Mouse (Mus musculus): ENCODE data around the gene Zfp784.
A peak's percentile ranks its signal among the peaks of the same experiment; 100 is the strongest.
"Not testable (repeated sequence)": the region's sequence is repeated elsewhere in the genome, so short reads cannot be mapped to it uniquely, and the experiment has no call there.

Zfp784 gene

DNA sequence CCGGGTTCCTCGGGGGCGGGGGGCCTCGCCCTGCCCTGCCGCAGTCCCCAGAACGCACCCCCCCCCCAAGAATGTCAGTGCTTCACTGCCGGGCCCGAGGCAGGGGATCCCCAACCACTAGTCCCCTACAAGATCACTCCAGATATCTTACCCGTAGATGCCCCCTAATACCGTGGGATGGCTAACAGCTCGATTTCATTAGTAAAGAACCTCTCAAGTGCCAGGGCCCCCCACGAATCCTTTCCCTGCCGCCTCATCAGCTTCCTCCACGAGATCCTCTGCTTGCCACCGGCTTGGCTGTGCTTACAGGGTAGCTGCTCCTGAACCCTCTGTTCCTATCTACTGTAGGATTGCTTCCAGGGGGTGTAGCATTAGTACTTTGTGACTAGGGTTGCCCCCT, 17.6 kb downstream of the Zfp784 start:
- DNase-seq (ENCODE audit: inconsistent ontology term), result no peak

GRCm38 (mm10) chr7:5020000-5020681, 18.1 kb downstream of the Zfp784 start, which contains the start of the genes Zfp865 and Ccdc106:
Gene Zfp865 (plus strand): TSS chr7:5020376.
Gene Ccdc106 (plus strand): TSS chr7:5020553.
- peak; percentile 99 for DNase-seq (ENCODE audit: inconsistent ontology term)

- DNase-seq (ENCODE audit: inconsistent ontology term), result peak; percentile 5
These were observed 18.7 kb downstream of the Zfp784 start for GRCm38 (mm10) chr7:5019576-5019975.

GRCm38 (mm10) chr7:5017931-5018330, 20.3 kb downstream of the Zfp784 start:
- no peak for DNase-seq (ENCODE audit: inconsistent ontology term)

DNA sequence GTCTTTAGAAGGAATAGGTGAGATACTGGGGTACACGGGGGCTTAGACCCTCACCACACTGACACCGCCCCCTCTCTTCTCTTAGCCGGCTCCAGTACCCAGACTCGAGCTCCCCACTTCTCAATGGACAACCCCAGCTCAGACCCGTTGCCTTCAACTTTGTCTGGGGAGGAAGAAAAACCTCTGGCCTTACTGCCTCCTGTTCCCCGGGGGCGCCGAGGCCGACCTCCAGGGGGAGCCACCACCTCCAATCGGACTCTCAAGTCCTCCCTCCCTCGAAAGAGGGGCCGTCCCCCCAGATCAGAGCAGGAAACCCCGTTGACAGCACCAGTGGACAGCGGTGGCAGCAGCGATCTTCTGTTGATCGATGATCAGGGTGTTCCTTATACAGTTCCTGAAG, 20.9 kb downstream of the Zfp784 start:
- DNase-seq (ENCODE audit: inconsistent ontology term), result no peak

DNA sequence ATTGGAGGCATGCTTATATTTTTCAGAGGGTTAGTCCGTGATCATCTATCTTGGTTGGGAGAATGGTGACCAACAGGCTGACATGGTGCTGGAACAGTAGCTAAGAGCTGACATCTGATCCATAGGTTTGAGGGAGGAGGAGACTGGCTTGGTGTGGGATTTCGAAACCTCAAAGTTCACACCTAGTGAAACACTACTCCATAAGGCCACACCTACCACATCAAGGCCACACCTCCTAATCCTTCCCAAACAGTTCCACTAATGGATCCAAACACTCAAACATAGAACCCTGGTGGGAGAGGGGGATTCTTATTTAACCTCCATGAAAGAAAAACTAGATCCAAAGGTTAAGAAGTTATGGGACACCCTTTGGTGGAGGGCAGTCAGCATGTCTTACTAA, 21.3 kb downstream of the Zfp784 start:
- no peak for DNase-seq (ENCODE audit: inconsistent ontology term)

DNA sequence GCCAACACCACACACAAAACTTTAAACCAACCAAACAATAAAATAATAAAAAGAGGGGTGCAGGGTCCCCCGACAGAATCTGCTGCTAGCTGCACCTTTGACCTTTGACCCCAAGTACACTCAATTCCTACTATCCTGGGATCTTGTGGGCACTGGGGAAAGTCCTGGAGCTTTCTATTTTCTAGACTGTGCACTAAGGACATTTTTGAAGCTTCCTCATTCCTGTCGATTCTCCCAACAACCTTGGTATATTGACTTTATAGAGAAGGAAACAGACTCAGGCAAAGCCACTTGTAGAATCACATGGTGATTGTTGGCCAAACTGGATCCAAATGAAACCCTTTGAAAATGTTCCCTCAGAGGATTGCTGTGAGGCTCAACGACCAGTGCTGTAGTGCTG, 22.2 kb downstream of the Zfp784 start:
- DNase-seq (ENCODE audit: inconsistent ontology term), result no peak

DNA sequence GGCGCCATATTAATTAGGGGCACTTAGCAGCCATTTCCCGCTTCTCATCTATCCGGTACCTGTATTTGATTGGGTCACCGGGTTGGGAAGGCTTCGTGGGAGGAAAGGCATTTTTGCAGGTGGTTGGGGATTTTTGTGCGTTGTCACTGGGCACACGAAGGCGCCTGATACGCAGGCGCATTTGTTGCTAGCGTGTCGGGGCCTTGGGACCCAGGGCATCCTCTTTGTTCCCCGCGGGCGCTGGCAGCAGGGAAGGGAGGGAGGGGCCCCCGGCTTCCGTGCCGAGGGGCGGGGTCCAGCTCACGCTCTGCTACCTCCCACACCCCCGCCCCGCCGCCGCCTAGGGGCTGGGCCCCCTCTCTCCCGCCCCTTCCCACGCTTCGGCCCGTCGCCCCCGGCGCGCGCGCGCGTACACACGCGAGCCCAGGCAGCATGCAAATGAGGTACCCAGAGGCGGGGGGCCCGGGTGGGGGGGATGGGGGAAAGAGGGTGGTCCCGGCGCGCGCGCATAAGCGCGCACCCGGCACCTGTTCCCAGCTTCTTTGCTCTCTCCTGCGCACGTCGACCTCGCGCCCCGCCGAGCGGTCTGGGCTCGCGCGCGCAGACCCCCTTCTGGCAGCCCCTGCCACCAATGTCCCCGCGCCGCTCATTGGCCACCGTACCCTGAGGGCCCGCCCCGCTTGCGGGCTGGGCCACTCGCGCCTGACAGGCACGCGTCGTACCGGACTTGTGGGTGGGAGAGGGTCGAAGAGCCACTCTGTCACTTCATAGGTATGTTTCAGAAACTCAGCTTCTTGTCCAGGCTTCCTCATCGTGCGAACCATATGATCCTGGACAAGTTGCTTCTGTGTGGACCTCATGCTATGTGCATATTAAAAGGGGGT, 22.9 kb downstream of the Zfp784 start, which contains the start of gene Gm44973:
Gene Gm44973 (plus strand): TSS at position 379 of the 884 bp plus-strand sequence.
- DNase-seq (ENCODE audit: inconsistent ontology term), result peak; percentile 98

- DNase-seq (ENCODE audit: inconsistent ontology term), result peak; percentile 100
These were observed 23.8 kb downstream of the Zfp784 start, which contains the start of the genes Zfp524 and Fiz1 for GRCm38 (mm10) chr7:5014251-5015117. Gene Zfp524 (plus strand): TSS chr7:5014415. Gene Fiz1 (minus strand): TSS chr7:5014697.

DNA sequence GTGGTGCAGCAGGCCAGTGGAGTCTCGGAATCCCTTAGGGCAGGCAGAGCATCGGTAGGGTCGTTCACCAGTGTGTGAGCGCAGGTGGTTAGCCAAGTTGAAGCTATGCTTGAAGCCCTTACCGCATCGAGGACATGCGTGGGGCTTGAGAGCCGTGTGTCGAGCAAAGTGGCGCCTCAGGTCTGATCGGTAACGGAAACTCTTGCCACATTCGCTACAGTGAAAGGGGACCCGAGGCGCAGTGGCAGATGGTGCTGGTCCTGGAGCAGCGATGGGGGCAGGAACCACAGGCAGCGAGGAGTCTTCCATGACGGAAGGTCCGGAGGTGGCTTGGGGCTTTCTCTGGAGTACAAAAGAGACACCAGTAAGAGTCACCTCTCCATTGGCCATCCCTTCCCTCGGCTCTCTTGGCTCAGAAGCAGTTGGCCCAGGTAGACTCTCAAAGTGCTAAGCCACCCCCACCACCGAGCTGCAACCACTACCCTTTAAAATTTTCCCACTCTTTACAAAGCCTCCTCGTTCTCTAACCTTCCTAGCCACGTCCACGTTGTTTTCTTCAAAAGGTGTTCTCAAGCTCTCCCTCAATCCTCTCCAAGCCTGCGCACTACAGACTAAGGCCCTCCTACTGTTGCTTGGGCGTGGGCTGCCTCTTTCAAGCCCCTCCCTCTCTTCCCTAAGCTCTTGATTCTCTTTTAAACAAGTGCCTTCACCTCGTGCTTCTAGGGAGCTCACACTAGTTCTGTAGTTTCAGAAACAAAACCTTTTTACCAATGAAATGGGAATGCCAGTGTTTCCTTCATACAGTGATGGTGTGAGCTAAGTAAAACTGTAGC, 25.3 kb downstream of the Zfp784 start:
- no peak for DNase-seq (ENCODE audit: inconsistent ontology term)

DNA sequence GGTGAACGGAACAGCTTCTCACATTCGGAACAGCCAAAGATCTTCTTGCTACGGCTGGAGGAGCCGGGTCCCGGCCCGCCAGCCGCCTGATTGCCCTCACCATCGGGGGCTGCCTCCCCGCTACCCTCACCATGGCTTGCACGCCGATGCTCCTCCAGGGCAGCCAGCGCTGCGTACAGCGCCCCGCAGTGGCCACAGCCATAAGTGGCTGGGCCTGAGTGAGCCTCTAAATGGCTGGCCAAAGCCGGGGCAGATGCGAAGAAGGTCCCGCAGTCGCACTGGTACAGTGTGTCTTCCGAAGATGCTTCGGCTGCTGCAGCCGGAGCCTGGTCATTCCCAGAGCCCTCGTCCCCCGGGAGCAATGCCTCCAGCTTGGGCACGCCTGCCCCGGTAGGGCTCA, 30.0 kb downstream of the Zfp784 start:
- DNase-seq (ENCODE audit: inconsistent ontology term), result no peak

DNA sequence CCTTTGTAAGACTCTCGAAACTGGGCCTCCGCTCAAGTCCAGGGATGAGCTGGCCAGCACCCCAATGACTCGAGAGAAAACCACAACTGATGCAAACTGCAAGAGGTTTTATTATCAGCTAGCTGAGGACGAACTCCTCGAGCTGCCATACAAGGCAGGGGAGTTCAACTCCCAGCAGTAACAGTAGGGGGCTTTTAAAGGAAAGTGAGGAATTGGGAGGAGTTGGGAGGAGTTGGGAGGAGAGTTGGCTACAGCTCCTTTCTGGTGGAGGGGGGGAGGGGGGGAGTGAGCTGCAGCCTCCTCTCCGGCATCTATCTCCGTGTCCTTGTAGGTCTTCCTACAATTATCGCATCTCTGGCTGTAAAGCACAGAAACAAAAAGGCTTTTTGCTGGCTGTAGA, 35.4 kb downstream of the Zfp784 start:
- DNase-seq (ENCODE audit: inconsistent ontology term), result not testable (repeated sequence)

DNA sequence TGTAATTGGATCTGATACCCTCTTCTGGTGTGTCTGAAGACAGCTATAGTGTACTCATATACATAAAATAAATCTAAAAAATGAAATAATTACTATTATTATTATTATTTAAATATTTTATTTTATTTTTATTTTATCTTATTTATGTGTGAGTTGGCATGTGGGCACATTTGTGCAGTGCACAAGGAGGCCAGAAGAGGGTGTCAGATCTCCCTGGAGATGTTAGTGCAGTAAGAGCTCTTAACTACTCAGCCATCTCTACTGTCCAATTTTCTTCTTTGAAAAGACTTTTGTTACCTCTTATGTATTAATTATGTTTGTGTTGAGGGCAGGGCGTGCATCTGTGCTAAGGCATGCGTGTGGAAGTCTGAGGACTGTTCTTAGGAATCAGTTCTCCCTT, 38.4 kb downstream of the Zfp784 start:
- no peak for DNase-seq (ENCODE audit: inconsistent ontology term)

DNA sequence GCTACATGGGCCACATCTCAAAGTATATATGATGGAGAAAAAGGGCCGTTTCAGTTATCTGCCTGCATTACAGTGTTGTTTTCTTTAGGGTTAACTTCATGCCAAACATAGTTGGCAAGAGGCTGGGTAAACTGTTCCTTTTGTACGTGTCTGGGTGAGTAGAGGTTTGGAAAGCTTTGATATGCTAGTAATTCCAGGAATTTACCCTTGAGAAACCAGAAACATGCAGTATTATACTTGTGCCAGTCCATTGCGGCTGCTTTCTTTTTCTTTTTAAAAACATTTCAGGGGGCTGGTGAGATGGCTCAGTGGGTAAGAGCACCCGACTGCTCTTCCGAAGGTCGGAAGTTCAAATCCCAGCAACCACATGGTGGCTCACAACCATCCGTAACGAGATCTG, 41.3 kb downstream of the Zfp784 start:
- peak; percentile 88 for DNase-seq (ENCODE audit: inconsistent ontology term)

DNA sequence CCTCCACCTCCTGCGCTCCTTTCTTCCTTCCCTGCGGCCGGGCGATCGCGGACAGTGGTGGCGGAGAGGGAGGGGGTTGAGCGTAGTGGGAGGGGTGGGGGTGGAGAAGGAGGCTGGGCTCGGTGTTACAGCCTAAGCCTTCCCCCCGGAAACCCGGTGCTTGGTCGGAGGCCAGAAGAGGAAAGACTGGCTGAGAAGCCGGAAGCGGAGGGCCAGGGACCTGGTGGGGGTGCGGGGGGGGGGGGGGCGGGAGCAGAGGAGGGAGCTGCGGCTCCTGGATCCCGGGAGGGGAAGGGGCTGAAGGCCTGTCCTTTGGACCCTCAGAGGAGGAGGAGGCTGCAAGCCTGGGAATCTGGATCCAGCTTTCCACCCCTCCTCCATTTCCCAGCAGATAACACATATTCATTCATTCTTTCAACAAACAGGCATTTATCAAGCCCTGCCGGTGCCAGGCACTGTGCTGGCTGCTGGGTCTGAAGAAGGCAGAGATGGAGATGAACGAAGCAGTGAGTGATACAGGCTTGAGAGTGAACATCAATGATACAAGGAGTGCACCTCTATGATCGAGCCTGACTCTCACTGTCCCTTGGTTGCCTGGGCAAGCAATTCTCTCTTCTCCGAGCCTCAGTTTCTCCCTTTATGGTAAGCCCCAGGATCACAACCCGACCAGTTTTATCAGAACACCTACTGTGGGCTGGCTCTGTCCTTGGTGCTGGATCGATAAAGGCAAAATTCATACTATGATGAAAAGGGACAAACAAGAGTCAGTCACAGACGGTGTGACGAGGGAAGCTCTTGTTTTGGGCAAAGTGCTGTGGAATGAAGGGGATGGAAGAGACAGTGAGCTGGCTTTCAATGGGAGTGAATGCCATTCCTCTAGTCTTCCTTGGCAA, 42.0 kb downstream of the Zfp784 start, which contains the start of gene Zfp579:
Gene Zfp579 (minus strand): TSS at position 156 of the 893 bp plus-strand sequence.
- peak; percentile 96 for DNase-seq (ENCODE audit: inconsistent ontology term)

- DNase-seq (ENCODE audit: inconsistent ontology term), result peak; percentile 7
These were observed 42.8 kb downstream of the Zfp784 start for GRCm38 (mm10) chr7:4995268-4996002.

DNA sequence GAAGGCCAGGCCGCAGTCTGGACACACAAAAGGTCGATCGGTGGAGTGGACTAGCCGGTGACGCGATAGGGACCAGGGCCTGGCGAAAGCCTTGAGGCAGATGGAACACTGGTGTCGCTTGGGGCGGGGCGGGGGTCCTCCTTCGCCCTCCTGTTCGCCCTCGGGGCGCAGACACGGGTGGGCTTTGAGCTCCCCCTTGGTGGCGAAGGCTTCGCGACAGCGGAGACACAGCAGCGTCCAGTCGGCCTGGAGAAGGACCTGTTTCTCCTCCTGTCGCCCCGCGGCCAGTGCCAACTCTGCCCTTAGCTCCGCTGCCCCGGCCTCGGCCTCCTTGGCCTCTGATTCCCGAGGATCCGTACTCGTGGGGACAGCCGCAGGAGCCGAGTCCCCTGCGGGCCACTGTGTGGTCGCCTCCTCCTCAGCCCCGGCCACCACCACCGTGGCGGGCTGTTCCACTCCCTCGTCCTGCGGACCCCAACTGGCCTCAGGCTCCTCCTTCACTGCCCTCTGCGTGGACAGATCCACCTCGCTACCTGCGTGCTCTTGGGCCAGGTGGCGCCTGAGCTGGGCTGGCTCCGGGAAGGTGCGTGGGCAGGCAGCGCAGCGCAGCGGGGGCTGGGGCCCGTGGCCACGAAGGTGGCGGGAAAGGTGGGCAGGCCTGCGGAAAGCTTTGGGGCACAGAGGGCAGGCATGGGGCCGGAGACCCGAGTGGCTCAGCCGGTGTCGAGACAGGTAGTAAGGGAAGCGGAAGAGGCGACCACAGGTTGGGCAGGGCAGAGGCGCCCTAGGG, 44.1 kb downstream of the Zfp784 start:
- no peak for DNase-seq (ENCODE audit: inconsistent ontology term)

DNA sequence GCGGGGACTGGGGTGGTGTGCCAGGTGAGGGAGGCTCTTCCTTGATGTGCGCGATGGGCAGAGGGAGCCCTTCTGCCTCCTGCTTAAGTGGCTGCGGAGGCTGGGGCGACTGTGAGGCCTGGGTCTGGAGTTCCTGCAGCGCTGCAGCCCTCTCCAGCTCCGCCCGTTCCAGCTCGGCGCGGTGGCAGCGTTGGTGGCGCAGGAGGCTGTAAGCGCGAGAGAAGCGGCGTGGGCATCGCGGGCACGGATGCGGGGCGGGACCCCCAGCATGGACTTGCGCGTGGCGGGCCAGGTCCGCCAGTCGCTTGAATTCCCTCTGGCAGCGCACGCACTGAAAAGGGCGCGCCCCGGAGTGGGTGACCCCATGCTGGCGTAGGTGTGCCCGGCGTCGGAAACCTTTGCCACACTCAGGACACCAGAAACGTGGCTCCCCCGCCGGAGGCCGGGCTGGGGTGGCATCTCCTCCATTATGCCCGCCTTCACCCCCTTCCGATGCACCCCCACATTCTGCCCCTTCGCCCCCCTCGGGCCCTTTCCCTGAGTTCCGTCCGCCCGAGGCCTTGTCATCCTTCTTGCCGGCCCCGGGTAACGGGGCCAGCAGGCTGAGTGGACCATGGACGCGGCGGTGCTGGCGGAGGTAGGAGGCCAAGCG, 44.8 kb downstream of the Zfp784 start:
- no peak for DNase-seq (ENCODE audit: inconsistent ontology term)
